Mouse (Mus musculus): ENCODE results near the gene Ces1b. TPM values are rescaled to one million over a fixed set of nuclear protein-coding genes. Genes with fewer than 3 reads are reported as not detected.

Gene Ces1b
- not detected for total RNA-seq (2023)

GRCm38 (mm10) chr8:93079887-93080286 is at the start of gene Ces1b:
Gene Ces1b (minus strand): TSS chr8:93080017.

GRCm38 (mm10) chr8:93048092-93048491 is 31.7 kb downstream of the Ces1b start, which contains the start of gene Ces1a:
Gene Ces1a (minus strand): TSS chr8:93048192.

Other genes starting within 250 kb of the Ces1b start
- gene Lpcat2, start 224.7 kb downstream of the Ces1b start, total RNA-seq (2023), result 10 to 100 TPM; 75.4 to 88.0 TPM
- 1 to 10 TPM; 7.0 to 9.0 TPM for gene Capns2, start 178.6 kb downstream of the Ces1b start, total RNA-seq (2023)
- gene Slc6a2, start 119.9 kb downstream of the Ces1b start, total RNA-seq (2023), result under 1 TPM; 0.24 to 0.58 TPM
- not detected for gene Ces1a, start 31.8 kb downstream of the Ces1b start, total RNA-seq (2023)
- not detected for gene Ces1c, start 51.3 kb upstream of the Ces1b start, total RNA-seq (2023)
- gene Ces1d, start 117.8 kb upstream of the Ces1b start, total RNA-seq (2023), result under 1 TPM; 0.52 to 0.97 TPM
- gene Ces1e, start 149.6 kb upstream of the Ces1b start, total RNA-seq (2023), result not detected
- not detected for gene Ces1f, start 199.7 kb upstream of the Ces1b start, total RNA-seq (2023)